Mouse (Mus musculus): ENCODE measurements around the gene Zfp536.
"Not testable (repeated sequence)": the region's sequence is repeated elsewhere in the genome, so short reads cannot be mapped to it uniquely, and the experiment has no call there.

Gene Zfp536

GRCm38 (mm10) chr7:37606472-37606871 lies 167.0 kb downstream of the Zfp536 start:
- DNase-seq (ENCODE audit: low spot score in 2 of 2): no peak

GRCm38 (mm10) chr7:37603525-37603909 lies 169.9 kb downstream of the Zfp536 start:
- DNase-seq (ENCODE audit: low spot score in 2 of 2): not testable (repeated sequence)

DNA sequence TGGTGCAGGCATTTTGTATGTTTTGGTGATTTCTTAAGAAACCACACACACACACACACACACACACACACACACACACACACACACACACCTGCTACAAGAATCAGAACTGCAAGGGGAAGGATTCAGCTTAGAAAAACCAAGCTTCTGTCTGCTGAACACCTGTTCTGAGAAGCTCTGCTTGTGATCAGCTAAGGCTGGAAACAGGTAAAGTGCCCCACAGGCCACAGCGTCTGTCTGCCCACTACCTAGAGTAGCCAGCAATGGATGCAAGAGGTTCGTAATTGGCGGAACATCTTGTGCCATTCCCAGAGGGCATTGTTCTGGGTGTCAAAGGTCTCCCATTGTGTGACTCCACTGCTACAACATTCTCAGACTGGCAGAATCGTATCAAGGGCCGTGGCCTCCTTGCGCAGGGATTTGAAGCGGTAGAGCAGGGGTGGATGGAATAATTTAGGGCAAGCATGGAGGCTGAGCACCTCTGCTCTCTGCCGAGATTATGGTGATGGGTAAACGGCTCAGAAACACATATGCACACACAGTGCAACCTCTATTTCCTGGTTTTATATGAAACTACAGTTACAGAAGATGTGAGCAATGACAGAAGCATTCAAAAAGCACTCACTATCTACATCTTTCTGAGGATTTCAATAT lies 170.4 kb downstream of the Zfp536 start:
- no peak for DNase-seq (ENCODE audit: low spot score in 2 of 2)

GRCm38 (mm10) chr7:37600318-37600717 lies 173.1 kb downstream of the Zfp536 start:
- no peak for DNase-seq (ENCODE audit: low spot score in 2 of 2)

DNA sequence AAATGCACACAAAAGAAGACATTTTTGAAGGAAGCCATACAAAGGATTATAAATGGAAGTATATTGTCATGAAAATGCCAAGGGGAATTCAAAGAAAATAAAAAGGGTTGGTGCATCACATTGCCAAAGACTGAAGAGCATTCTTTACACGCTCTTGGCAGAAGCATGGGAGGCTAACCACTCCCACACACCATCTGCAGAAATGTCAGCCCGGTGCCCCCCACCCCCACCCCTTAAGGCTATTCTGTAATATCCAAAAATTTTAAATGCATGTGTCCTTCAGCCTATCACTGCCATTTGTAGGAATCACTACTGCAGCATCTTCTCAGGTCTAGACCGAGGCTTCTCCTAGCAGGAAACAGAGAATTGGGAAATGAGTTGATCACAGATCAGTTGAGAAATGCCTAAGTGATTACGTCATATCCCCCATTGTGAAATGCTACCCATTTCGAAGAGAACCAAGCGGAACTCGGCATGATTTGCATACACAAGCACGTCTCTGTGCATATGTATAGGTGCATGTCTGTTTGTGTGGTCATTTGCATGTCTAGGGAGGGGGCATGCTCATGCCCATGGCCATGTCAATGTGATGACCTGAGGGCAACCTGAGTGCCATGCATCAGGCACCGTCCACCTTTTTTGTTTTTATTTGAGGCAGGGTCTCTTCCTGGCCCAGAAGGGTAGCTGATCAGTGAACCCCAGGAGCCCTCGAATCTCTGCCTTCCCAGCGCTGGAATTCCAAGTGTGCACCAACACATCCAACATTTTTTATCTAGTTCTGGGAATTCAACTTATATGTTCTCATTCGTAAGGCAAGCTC lies 179.0 kb downstream of the Zfp536 start:
- DNase-seq (ENCODE audit: low spot score in 2 of 2): no peak

DNA sequence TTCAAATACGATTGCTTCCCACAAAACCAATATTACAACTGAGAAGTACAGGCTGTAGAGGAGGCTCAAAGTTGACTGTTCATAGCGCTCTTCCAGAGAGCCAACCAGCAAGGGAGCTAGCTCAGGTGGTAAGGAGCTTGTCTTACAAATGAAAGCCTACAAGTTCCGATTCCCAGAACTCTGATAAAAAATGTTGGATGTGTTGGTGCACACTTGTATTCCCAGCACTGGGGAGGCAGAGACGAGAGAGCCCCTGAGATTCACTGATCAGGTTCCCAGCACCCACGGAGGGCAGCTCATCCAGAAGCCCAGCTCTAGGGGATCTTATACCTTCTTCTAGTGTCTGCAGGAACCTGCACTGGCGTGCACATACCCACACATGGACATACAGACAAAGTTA lies 179.9 kb downstream of the Zfp536 start:
- no peak for DNase-seq (ENCODE audit: low spot score in 2 of 2)

DNA sequence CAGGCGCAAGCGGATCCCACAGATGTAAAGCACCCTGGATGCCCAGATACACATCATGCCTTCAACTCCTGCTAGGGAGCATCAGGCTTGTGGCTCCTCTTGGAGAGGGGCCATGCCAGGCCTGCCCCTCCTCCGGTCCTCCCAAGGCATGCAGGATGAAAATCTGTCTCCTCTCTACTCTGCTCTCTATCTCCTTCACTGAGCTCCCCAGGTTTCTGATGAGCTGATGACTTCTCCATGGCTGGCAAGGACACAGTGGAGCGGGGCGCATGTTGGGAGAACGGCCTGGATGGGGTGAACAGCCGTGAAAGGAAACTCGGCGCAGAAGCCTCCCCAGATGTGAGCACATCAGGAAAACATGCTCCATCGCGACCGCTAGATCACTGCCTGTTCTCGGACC lies 186.7 kb downstream of the Zfp536 start:
- no peak for DNase-seq (ENCODE audit: low spot score in 2 of 2)

GRCm38 (mm10) chr7:37581262-37581661 lies 192.2 kb downstream of the Zfp536 start:
- no peak for DNase-seq (ENCODE audit: low spot score in 2 of 2)

GRCm38 (mm10) chr7:37580554-37580953 lies 192.9 kb downstream of the Zfp536 start:
- no peak for DNase-seq (ENCODE audit: low spot score in 2 of 2)

- no peak for DNase-seq (ENCODE audit: low spot score in 2 of 2)
Measured at GRCm38 (mm10) chr7:37572021-37572420, 201.4 kb downstream of the Zfp536 start.

DNA sequence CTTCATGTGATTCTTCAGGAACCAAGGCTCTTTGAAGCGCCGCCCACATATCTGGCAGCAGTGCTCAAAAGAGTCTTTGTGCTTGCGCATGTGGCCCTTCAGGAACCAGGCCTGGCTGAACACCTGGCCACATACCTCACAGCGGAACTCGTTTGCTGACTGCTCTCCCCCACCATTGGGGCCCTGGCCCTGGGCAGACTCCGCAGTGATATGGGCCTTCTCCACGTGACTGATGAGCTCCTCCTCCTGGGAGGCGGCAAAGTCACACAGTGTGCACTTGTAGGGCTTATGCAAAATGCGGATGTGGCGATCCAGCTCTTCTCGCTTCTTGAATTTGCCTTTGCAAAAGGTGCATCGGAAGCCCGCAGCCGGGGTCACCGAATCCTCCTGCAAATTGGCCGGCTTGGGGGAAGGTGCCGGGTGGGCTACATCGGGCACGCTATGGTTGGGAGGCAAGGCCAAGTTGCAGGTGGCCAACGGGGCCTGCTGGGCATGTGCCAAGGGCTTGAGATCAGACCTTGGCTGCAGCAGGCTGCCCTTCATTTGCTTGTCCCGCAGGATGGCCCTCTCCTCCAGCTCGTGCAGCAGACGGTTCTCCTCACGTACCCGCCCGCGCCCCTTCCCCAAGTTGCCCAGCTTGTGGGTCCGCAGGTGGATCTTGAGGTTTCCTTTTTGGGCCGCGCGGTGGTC lies 204.5 kb downstream of the Zfp536 start:
- peak in 1 of 2 experiments; percentile 4 for DNase-seq (ENCODE audit: low spot score in 2 of 2)

DNA sequence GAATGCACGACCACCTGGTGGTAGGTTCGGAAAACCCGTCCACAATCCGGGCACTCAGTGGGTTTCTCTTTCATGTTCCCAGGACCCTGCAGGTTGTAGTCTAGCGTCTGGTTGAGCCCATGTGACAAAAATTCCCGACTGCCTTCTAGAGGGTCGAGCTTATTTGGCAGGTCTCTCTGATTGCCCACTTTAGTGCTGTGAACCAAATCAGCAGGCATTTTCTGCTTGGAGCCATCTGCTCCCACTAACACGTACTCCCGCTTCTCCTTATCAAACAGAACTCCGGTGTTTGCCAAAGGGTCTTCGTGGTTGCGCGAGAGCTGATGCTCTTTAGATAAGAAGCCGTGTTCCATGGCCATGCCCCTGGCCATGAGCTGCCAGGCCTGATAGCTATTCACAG lies 205.4 kb downstream of the Zfp536 start:
- no peak for DNase-seq (ENCODE audit: low spot score in 2 of 2)

- DNase-seq (ENCODE audit: low spot score in 2 of 2): no peak
Measured at GRCm38 (mm10) chr7:37566019-37566418, 207.4 kb downstream of the Zfp536 start.

DNA sequence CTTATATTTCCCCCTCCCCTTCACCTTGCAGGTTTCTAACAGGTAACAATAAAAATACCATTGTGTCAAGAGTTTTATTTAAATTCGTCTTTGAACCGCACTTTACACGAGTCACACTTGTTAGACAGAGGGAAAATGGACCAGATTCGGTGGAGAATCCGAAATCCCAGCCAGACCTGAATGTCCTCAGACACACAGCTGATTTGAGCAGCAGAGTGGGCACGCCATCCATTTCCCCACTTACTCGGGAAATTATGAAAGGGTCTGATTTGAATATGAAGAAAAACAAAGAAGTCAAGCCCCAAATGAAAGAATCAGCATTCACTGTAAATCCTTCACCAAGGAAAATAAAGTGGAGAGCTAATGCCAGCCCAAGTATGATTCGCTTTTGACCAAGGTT lies 208.1 kb downstream of the Zfp536 start:
- DNase-seq (ENCODE audit: low spot score in 2 of 2): no peak

GRCm38 (mm10) chr7:37564644-37565043 lies 208.8 kb downstream of the Zfp536 start:
- DNase-seq (ENCODE audit: low spot score in 2 of 2): no peak

- DNase-seq (ENCODE audit: low spot score in 2 of 2): no peak
Measured at GRCm38 (mm10) chr7:37563831-37564400, 209.5 kb downstream of the Zfp536 start.

GRCm38 (mm10) chr7:37563171-37563574 lies 210.3 kb downstream of the Zfp536 start:
- no peak for DNase-seq (ENCODE audit: low spot score in 2 of 2)

GRCm38 (mm10) chr7:37562505-37562904 lies 210.9 kb downstream of the Zfp536 start:
- no peak for DNase-seq (ENCODE audit: low spot score in 2 of 2)

GRCm38 (mm10) chr7:37560581-37560980 lies 212.9 kb downstream of the Zfp536 start:
- DNase-seq (ENCODE audit: low spot score in 2 of 2): no peak

DNA sequence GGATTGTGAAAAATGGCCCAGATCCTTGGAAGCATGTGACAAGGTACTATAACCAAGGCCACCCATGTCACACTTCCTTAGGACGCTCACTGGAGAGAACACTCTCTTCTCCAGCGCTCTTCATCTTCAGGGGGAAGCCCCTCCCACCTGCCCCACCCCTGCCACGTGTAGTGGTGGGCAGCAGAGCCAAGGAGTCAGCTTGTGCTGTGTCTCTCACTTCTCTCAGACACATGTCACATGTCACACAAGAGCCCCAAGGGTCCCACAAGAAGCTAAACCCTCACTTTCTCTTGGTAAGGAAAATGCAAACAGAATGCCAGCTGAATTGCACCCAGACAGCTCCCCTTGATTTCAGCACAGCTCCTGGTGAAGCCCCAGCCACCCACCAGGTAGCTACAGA lies 213.6 kb downstream of the Zfp536 start:
- no peak for DNase-seq (ENCODE audit: low spot score in 2 of 2)

- DNase-seq (ENCODE audit: low spot score in 2 of 2): no peak
Measured at GRCm38 (mm10) chr7:37559341-37559740, 214.1 kb downstream of the Zfp536 start.

- DNase-seq (ENCODE audit: low spot score in 2 of 2): no peak
Measured at GRCm38 (mm10) chr7:37556811-37557210, 216.6 kb downstream of the Zfp536 start.
